Mouse (Mus musculus) neural tube, embryonic 10.5 days (tissue): ENCODE measurements at regions not wholly inside any gene's neighbourhood (a gene's known extent, or its start where the extent isn't known, plus 50 kb on each side); places are given as distances from the start of the nearest gene placed in this dataset.

ENCODE experiments used
- DNase-seq: peaks from one replicate; pipeline ENCODE4 v3.0.0-alpha.2; 2017; ENCODE audit warnings: low spot score; ENCODE audit errors: extremely low spot score

DNA sequence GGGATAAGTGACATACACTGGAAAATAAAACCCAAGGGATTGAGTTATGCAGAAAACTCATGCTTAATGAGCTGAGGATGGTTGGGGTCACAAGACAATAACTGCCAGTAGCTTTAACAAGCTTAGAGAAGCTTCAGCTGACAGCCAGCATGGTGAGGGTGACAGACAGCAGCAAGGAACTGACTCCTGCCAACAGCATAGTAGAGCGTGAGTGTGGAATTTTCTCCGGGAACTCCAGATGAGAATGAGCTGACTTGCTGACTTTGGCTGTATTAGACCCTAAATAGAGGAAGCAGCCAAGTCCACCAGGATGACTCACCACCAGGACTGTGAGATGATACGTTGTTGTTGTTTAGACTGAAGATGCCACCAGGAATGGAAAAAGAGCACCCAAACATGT, 788.2 kb downstream of the Adgrl2 start:
- no peak for DNase-seq

DNA sequence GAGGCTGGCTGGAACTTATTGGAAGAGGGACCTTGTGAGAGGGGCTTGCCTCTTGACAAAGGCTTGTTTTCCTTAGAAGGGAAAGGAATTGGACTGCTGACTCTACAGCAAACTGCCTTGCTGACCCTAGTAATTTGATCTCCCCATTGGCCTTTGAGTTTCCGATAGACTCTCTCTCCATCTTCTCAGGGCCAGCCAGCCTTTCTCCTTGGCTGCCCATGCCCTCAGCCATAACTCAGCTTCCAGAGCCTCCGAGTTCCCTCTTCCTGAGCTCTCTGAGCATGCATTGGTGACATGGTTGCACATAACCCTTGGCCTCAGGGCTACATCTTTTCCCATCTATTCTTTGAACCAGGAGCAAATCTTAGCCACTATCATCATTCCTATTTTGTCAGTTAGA, 803.7 kb downstream of the Adgrl2 start:
- no peak for DNase-seq

DNA sequence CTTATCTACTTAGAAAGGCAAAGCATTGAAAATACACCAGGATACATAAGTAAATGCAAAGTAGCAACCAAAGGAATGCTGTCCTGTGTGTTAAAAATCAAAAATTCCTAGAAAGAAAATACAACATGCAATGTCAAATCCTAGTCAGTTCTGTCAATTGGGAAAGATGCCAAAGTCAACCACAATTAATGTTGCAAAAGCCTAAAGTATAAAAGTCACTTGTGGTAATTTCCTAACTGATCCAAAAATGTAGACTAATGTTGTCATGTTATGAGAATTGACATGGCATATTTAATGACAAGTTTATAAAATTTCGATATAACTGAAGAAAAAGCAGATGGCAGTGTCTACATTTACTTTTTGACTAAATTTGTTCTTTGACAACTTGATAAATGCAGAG, 822.8 kb downstream of the Adgrl2 start:
- no peak for DNase-seq

DNA sequence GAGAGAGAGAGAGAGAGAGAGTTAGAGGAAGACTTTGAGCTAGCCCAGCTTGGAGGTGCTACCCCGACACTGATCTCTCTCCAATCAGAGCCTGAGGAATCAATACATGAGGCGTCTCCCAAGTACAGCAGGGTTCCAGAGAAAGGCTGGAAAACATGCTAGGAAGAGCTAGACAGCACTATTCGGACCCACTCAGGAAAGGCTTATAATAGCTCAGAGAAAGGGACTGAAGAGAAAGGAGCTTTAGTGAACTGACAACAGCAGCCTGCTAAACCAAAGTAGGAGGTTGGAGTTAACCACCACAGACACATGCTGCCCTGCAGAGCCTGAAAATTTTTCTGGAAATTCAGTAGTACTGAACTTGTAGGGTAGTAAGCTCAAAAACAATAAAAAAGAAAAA, 831.3 kb downstream of the Adgrl2 start:
- DNase-seq, result no peak

DNA sequence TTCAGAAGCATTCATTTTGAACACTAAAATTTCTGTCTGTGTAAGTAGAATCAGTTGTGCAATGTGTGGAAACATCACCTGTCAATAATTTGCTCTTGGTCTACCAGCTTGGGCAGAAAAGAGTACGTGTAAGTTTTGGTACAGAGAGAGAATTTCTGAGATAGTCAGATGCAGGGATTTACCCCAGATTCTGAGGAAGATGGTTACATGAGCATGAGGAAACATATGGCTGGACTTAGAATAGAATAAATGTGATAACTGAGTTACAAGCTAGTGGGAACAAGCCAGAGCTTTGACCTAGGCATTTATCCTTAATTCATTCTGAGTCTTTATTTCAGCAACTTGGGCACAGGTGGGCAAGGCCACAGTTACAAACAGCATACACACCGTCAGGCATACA, 831.8 kb downstream of the Adgrl2 start:
- DNase-seq, result no peak

DNA sequence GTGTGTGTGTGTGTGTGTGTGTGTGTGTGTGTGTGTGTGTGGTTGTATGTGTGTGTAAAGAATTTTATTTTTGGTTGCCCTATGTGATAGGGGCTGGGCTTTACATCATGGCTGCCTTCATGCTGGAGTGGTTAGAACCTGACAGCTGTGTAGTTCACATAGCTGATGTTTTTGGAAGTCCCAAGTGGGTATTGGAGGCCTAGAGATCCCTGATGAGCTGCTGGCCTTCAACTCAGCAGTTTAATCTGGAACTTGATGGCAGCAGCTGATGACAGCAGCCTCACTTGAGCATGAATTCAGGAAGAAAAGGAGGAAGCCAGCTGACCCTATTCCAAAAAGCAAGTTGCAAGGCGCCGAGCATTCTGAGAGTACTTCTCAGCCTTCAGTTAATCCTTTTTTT, 846.6 kb downstream of the Adgrl2 start:
- DNase-seq, result no peak

DNA sequence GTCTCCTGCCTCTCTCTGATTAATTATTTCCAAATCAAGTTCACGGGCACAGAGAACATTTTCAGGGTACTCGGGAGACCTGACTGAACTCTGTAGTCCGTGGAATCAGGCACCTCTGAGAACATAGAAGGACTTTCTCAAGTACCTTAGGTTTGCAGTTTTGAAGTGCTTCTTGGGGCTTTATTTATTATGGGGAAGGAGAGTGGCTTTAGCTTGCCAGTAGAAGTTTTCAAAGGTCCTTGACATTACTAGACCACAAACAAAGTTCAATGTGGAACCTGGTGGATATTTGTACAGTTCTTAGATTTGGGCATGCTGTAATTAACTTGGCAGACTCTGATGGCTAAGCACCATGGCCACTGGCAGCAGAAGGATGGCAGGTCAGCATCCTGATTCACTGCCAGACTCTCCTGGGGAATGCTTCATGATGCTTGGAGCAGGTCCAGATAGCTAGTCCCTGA, 853.5 kb downstream of the Adgrl2 start:
- no peak for DNase-seq

DNA sequence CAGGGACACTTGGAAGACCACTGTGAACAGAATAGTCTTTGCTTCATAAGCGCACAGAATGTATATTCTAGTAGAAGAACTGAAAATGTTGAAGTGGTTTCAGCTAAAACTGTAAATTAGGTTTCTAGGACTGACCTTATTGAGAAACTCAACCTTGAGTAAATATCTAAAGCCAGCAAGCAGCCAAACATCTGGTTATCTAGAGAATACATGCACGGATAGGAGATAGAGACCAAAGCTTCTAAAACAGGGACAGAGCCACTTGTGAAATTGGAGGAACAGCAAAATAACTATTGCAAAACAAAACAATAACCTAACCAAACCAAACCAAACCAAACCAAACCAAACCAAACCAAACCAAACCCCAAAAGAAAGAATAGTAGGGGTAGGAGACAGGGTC, 855.7 kb downstream of the Adgrl2 start:
- DNase-seq, result no peak

DNA sequence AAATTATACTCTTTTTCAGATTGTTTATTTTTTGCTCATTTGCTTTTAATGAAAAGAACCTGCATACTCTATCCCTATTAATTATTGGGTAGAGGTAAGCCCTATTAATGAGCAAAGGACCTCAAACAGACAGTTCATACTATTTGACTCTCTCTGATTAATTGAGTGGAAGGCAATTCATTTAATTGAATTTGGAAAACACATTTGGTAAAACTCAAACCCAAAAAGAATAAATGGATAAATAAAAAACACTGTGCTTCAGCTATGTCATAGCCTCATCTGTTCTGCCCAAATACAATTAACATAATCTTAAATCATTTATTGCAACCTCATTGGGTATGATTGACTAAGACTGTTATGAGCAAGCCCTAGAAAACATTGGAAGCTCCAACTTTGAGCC, 874.8 kb downstream of the Adgrl2 start:
- no peak for DNase-seq

DNA sequence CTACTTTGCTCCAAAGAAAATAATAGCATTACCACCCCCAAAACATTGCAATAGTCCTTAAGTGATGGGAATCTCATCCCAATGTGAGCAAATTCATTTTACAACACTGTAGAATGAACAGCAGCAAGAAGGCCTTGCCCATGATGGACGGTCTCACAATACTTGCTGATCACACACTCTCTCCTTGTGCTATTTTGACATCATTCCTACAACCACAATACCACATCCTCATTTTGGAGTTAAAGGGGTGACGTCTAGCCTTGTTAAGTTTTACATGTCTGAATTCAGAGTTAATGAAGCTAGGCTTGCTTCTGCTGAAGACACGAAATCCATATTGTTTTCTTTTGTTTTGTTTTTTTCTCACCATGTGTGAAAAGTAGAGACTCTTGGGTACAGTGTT, 878.2 kb downstream of the Adgrl2 start:
- no peak for DNase-seq

DNA sequence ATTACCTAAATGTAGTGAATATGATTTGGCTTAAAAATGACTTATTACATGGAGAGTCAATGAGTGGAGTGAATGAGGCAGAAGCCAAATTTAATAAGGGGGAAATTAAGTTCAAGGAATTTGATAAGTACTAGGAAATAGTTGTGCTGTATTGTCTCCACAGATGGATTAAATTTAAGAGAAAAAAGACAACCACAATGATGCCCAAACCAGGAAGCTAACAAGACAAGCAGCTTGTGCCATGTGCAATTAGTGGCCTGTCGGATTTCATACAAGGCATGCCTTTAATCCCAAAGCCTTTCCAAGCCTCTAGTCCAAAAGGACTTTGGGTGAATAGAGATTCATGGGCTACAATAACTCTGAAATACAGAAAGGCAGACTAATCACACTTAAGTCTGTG, 883.3 kb downstream of the Adgrl2 start:
- DNase-seq, result no peak

DNA sequence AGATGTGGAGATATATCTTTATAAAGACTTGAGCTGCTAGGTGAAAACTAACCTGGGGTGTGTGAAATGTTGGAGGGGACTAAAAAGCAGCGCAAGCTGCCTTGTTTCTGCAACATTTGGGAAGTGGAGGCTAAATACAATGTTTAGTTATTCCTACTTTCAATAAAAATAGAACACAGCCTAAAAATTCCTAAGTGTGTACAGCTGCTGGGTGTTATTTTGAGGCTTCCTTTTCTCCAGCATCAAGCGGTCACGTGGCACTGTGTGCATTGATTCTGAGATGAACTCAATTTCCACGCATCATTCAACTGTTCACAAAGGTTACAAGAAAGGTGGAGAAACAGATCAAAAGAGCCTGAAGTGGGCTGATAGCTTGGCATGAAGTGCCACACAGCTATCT, 896.4 kb downstream of the Adgrl2 start:
- no peak for DNase-seq

DNA sequence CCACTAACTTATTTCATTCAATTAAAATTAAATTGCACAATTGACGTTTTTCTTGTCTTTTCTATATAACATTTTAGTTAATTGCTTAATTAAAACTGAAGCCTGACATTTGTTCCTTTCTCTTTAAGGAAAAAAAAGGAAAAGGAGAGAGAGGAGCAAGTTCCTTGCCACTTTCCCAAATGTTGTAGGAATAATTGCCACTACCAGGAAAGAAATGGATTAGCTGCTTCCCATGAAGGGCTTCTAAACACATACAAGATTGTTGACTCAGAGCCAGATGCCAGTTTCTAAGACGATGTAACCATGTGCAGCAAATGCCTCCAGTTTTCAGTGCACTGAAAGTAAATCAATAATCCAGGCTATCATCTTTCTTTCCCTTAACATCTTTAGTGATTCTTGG, 914.5 kb downstream of the Adgrl2 start:
- no peak for DNase-seq

DNA sequence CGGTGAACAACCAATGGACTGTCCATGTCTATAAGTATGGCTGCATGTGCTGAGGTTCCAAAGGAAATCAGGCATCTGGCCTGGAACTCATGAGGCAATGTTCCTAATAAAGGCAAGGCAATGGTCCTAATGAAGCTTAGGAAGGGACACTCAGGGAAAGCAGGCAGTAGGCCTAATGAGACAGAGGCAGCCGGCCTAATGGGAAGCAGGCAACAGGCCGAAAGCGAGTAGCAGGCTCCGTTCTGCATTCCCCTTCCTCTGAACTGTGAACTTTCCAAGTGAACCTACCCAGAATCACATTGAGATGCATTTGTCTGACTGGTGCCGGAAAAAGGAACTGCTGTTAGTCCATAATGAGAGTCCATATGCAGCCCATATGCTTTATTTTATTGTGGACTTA, 923.7 kb downstream of the Adgrl2 start:
- no peak for DNase-seq

DNA sequence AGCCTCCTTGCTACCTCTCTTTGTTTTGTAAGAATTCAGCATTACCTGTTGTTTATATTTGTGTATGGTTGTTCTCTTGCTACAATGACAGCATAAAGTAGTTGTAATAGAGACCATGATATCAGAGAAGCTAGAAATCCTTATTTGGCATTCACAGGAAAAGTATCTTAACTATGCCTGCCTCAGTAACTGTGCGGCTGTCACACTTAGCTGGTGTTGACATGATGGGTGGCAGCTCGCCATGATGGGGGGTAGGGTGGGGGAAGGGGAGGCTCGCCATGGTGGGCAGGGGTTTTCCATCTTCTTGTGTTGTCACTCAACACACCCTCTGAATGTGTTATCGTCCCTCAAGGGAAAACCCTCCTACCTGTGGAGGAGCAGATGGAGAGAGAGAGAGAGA, 934.3 kb downstream of the Adgrl2 start:
- DNase-seq, result no peak

DNA sequence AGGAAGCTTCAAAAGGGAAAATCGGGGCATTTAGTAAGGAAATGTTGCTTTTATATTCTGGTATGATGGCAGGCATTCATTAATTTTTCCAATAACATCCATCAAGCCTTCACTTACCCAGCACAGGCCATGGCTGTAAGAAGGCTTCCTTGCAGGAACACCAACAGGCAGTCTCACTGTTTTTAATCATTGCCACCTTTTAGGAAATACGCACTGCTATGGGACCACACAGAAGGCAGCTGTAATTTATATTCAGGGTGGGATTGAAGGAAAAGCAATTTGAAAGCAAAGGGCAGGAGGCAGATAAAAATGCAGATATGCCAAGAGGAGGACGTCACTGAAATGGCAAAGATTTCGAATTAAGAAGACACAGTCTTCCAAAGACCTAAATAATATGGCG, 937.8 kb downstream of the Adgrl2 start:
- DNase-seq, result no peak

DNA sequence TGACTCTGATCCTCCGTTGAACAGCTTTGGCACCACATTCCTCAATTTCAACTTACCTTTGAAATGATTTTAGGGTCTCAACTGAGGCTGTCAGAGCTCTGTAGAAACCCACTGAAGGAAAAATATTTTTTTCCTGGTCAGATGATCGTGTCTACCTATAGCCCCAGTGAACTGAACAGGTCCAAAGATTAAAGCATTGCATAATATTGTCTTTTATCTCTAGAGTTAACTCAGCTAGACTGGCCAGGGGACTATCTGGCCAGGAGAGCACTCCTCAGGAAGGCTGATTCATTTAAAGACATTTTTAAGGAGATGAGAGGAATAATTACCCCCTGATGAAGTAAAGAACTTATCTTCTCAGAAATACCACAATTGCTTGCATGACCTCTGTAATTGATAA, 942.1 kb downstream of the Adgrl2 start:
- DNase-seq, result no peak

DNA sequence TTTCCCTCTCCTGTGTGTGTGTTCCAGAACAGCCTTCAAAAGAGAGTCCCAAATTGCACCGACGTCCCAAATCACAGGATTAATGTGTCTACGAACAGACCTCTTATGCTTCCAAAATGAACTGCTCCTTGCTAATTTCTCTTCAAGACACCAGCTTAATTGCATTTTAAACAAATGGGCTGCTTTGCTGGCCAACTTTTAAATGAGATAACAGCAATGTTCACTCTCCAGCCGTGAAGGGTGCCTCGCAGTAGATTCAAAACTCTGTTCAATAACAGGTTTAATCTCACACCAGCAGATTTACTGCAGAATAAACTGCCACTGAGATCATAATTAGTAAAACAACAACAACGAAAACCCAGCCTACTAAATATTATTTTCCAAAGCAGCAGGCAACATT, 957.8 kb downstream of the Adgrl2 start:
- DNase-seq, result no peak

DNA sequence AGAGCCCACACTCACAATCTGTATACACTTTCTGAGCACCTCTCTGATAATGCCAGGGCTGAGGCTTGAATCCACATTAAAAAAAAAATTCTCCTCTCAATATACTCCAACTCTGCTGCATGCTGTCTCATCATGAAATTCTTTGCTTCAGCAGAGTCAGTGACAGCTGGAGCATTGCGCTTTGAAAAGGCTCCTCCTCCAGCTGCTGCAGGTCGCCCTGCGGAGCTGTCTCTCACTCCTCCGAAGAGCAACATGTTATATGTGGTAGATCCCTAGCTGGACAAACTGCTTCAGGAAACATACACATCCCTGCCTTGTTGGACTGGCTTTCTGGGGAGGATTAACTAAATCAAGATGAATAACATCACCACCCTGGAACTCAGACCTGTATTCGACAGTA, 984.5 kb downstream of the Adgrl2 start:
- no peak for DNase-seq

DNA sequence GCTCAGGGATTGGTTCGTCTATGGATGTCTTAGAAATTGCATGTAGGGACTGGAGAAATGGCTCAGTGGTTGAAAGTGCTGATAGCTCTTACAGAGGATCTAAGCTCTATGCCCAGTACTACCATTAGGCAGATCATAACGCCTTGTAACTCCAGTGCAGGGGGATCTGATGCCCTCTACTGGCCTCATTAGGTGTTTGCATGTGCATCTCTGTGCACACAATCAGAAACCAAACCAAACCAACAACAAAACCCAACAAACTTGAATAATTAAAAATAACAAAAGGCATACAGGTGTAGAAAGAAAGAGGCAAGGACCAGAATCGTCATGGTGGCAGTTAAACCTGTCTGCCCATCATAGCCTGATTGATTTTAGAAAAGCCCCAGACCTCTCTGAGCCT, 986.3 kb downstream of the Adgrl2 start:
- no peak for DNase-seq

DNA sequence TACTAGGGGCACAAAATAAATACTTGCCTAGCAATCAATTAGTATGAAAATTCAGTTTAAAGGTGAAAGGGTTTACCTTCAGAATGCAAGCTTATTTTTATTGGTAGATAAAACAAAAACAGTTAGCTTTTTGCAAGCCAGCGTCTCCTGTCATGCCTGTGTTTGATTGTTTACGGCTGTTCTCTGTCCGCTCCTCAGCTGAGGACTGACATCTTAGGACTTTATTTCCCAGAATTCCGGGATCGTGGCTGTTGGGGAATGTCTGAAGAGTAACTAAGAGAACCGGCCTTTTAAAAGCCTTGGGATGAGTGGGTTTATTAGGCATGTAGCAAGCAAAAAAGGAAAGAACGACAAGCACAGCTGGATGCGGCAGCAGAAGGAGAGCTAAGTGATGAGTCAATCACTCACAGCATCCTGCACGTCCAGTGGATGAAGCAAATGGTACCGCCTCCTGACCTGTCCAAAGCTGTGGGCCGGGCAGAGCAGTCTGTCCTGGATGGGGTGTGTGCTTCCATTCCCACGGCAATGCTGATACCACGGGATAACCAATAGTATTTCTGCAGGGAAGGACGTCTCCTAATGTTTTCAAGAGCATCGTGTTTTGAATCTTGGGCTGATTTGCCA, 990.9 kb downstream of the Adgrl2 start:
- no peak for DNase-seq

DNA sequence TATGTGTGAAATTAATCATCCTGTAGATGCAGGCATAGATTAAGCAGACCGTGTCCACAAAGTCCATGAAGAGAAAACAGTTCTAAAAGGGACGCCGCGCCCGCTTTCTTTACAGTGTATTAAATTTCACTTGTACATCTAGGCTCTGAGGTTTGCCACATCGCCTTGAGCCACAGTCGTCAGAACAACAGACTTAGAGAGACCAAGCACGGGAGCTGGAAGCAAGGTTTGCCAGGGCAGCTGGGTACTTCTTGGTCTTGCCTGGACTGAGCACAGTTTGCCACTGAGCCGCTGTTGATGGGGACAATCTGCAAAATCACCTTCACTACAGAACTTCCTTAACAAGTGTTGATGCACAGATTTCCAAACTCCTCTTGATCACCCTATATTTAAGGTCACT, 998.6 kb downstream of the Adgrl2 start:
- no peak for DNase-seq

DNA sequence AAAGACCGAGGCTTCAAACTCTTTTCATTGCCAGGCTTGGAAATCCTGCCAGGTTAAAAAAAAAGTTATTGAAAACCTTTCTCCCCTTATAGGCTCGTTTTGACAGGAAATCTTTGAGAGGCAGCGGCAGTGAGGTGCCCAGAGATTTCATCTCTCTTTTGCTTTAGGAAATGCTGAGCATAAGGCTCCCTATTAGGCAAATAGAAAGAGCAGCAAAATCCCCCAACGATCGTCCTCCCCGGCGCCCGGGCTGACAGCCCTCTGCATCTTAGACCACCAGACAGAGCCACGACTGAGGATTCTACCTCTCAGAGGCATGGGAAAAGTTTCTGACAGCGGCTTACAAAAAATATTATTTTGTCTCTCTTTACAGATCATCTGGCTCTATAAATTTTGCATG, 999.5 kb downstream of the Adgrl2 start:
- no peak for DNase-seq

DNA sequence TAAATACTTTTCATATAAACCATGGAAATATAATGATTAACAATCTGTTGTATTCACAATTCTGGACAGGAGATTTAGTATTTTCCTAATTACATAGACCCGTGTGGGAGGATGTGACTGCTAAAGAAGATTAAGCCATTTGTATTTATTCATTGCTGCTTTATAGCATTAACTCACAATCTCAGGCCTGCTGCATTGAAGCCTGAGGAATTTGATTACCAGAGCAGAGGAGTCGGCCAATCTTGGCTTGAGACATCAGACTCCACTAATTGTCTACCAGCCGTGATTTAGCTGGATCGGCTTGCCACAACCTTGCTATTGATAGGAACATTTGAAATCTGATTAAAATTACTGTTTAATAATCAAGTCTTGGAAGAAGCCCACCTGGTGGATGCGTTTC, 1007.5 kb downstream of the Adgrl2 start:
- DNase-seq, result no peak
